Mouse (Mus musculus) layer of hippocampus, postnatal 25 days (tissue): Measurements from ENCODE around the gene Sorcs3. TPM values are rescaled to one million over a fixed set of nuclear protein-coding genes. Genes with fewer than 3 reads are reported as not detected.

Experiments
- DNase-seq, 2 experiments: peaks; one replicate each; pipeline ENCODE4 v3.0.0; 2022; ENCODE audit warnings: mixed read lengths in 2 of 2, low spot score in 1 of 2; ENCODE audit errors: extremely low spot score in 1 of 2
- total RNA-seq, 2 experiments: library from RNA; stranded (reverse); gene quantifications; 2 replicates each; pipeline ENCODE4 v1.2.3; 2021

Sorcs3 gene
- total RNA-seq: 10 to 100 TPM; 32.5 to 35.2 TPM

DNA sequence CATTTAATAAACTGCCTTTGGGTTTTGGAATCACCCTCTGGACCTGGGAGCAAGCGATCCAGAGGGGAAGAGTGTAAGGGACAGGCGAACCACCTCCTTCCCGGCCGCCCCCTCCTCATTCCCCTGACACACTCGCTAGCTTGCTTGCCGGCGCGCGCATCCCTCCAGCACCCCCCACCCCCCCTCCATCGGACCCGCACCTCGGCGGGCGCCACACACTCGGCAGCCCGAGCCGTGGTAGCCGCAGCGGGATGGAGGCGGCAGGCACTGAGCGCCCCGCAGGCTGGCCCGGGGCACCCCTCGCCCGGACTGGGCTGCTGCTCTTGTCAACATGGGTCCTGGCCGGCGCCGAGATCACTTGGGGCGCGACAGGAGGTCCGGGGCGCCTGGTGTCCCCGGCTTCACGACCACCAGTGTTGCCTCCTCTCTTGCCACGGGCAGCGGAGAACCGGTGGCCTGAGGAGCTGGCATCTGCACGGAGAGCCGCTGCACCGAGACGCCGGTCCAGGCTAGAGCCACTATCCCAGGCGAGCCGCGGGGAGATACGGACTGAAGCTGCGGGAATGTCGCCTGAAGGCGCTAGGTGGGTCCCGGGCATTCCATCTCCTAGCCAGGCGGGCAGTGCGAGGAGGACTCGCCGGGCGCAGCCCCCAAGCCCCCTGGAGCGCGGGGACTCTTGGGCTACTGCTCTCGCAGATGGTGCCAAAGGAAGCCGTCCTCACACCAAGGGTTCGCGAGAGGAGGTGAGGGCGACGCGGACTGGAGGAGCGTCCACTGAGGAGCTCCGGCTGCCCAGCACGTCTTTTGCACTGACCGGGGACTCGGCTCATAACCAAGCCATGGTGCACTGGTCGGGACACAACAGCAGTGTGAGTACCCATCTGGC lies at the start of gene Sorcs3:
Sorcs3 (plus strand) TSS at position 97 of the 886 bp plus-strand sequence.
- DNase-seq: peak; percentile 20 to 52

- no peak for DNase-seq
Observed at GRCm38 (mm10) chr19:48165341-48165740, 40.5 kb upstream of the Sorcs3 start.

DNA sequence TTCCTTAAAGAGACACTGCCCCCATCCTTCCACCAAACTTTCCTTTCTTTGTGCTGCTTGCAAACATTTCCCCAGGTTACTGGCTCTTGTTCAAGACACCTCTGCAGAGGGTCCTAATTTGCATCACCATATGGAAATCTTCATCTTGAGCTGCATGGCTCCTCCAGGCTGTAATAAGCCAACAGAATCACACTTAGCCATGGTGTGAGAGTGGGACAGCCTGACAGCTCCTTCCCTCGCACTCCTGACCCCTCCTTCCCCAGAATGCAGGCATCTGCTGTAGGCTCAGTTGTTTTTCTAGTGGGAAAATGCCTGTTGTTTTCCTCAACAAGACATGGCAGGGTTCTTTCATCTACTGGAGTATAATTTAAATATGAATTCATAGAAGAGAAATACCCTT lies 38.7 kb upstream of the Sorcs3 start:
- DNase-seq: no peak

DNA sequence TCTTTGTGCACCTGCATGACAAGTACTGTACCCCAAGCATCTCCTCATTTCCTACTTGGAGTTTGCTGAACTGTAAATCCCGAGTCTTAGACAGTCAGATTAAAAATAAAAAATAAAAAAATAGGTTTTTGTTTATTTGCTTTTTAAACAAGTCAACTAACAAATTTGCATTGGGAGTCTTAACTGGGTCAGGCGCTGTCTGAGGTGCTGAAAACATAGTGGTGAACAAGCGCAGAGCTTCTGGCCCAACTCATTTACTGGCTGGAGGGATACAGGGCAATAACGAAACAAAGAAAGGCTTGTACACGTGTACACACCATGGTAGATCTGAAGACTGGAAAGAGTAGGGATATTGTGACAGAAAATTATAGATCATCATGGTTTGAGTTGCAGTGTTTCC lies 37.5 kb upstream of the Sorcs3 start:
- no peak for DNase-seq

DNA sequence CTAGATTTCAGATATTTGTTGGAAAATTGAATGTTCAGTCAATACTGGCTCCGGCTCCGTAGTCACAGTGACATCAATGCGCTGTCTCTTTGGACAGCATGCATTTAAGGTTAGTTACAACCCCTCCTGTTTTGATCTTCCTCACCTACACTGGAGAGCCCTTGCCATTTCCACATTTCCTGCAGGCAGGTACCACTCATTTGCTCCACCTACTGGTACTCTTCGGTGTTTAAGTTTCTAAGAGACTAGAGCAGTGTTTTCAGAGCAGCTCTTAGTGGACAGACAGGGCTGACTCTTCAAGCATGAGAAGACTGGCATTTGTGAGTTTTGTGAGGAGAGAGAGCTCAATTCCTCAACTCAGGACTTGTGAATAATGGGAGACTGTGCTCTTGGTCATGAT lies 31.1 kb upstream of the Sorcs3 start:
- DNase-seq: no peak

GRCm38 (mm10) chr19:48203928-48204470 lies 1.8 kb upstream of the Sorcs3 start:
- peak; percentile 66 to 90 for DNase-seq

DNA sequence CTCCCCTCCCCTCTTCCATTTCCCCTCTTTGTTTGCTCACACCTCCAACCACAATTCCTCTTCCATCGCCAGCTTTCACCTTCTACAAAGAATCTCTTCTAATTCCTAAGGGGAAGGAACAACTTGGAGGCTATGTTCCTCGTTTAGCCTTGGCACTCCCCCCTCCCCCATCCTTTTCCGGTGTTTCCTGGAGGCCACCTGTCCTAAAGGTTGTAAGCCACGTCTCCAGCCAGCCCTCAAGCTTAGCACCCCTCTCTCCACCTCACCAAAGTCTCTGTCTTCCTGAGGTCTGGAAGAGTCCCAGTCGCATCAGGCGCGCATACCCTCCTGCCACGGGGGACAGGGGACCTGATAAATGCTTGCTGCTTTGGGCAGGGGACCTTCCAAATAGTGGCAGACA lies 1.3 kb upstream of the Sorcs3 start:
- DNase-seq: peak in 1 of 2 experiments; percentile 31

DNA sequence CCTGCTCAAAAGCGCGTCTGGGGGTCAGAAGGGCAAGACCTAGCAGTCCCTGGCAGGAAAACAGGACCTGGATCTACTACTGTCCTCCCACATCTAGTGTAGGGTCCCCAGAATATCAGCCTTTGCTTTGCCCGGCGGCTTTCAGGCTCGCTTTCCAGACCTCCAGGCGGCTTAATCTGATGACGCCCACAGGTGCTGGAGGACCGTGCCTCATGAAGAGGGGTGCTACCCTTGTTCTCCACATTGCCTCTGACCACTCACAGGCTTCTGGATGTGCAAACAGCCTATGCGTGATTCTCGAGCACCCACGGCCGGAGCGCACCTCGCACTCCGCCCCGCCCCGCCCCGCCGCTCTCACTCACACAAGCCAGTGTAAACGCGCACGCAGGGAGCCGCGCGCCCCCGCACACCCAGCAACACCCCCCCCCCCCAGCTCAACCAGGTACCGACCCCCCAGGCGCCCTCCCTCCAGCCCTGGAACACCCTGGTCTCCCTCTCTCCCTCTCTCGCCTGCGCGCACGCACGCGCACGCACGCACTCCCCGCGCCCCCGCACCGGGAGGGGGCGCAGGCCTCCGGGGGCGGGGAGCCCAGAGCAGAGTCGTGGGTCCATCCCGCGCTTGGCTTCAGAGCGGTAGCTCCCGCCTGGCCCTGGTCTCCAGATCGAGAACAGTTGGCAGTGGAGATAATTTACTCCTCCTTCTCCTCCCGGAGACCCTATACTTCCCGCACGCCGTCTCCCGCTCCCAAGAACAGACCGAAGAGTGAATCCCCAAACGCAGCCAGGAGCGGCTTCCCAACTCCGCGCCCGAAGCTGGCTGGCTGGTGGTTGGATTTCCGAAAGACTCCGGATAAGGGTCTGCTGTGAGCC lies 698 bp upstream of the Sorcs3 start:
- peak; percentile 28 to 41 for DNase-seq

DNA sequence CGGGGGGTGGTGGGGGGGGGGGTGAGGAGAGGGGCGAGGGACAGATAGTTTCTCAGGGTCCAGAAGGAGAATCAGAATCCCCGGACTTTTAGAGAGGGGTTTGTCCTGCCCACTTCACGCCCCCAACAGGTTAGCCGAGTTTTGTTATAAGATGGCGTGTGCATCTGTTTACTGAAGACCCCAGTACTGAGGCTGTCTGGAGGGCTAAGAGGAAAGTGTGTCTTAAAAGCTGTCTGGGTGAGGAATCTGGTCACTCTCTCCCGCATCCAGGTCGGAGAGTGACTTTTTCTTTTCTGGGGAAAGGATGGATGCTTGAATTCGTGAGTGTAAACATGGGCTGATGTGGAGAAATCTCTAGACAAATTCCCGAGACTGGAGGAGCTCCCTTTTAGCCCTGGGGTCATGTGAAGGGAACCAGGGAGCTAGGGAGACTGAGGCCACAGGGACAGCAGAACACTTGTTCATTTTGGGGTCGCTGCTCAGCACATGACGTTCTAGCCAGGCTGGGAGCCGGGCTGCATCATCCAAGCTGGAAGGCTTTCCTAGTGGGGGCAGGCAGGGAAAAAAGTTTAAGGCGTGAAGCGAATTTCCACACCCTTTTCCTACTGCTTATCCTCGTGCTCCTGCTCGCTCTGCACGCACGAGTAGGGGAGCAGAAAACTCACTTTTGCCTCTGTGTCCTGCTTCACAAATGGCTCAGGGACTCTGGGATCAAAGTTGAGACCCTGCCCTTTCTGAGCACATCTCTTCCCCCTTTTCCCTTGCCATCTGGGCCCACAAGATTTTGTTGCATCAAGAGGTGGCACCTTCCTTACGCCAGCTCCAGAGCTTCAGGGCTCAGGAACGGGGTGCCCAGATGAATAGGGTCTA lies 1.3 kb downstream of the Sorcs3 start:
- DNase-seq: no peak

DNA sequence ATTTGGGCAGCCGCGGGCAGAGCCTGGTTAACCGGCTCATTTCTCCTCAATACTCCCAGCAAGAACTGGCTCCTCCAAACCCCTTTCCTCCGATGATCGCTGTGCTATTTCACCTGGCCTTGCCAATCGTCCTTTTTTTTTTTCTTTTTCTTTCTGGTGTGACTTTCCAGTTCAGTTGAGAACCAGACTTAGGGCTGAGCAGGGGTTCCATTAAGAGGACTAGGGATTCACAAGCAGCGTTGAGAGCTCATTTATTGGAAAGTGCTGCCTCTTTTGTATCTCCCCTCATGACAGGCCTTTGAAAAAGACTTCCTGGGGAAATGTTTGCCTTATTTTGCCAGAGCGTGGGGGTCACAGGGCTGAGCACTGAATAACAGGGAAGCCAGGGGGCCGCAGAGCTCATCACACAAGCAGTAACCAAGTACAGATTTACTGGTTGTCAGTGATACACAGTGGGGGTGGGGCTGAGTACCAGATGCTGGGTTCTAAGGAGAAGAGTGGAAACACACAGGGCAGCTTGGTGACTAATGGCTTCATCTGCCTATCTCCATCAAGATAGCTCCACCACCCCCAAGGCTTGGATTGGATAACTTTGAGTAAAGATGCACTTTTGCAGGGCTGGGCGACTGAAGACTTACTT lies 2.0 kb downstream of the Sorcs3 start:
- peak; percentile 22 to 32 for DNase-seq

DNA sequence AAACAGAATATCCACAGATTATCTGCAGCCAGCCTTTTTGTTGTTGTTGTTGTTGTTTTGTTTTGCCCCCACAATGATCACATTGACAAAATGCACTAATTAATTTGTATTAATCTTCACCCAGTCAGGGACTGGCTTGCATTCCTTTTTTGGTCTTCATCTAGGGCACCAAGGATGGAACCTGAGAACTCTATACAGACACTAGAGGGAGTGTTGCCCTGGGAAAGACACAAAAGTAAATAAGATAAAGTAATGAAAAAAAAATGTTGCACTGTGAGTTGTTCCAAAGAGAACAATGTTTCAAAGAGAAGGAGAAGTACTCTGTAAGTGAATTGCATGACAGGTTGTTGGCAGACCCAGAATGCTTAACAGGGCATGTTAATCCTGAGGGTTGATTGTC lies 9.6 kb downstream of the Sorcs3 start:
- no peak for DNase-seq

DNA sequence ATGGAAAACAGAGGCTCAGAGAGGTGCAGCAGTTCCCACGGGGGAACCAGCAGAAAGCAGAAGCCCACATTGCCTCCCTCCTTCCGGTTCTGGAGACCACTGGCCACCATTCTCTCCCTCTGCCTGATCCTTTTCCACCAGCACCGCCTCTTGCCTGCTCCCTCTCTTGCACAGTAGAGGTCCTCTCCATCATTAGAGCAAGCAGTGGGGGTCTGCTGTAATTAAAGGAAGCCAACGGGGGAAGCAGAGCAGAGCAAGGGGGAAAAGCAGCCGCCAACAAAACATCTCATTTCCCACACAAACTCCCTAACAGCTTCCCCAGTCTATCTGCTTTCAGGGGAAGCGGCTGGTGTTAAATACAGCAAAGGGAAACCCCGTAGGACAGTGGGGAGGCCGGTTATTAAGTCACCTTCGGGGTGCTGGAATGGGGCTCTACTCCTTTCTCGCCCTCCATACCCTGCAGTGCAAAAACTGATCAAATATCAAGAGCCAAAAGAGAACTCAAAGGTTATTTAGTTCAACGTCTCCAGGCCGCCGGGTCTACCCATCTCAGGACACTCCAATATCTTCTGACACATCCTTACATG lies 32.1 kb downstream of the Sorcs3 start:
- no peak for DNase-seq

DNA sequence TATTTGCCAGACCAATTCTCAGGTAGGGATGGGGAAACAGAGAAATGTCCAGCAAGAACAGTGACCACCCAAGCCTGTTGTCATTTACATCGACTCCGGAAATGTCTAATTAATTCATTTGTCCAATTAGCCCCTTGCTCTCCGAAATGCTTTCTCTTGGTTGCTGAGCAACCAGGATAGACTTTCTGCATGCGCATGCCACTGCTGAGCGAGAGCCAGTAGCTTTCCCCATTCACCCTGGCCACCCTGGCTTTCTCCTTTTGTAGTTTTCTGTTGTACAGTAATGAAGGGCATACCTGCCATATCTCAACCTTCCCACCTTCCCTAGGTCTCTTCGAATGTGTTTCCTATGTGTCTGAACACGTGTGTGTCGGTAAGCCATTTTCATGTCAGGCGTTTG lies 32.6 kb downstream of the Sorcs3 start:
- no peak for DNase-seq

GRCm38 (mm10) chr19:48240960-48241359 lies 35.1 kb downstream of the Sorcs3 start:
- DNase-seq: no peak

GRCm38 (mm10) chr19:48244036-48244435 lies 38.2 kb downstream of the Sorcs3 start:
- DNase-seq: no peak

DNA sequence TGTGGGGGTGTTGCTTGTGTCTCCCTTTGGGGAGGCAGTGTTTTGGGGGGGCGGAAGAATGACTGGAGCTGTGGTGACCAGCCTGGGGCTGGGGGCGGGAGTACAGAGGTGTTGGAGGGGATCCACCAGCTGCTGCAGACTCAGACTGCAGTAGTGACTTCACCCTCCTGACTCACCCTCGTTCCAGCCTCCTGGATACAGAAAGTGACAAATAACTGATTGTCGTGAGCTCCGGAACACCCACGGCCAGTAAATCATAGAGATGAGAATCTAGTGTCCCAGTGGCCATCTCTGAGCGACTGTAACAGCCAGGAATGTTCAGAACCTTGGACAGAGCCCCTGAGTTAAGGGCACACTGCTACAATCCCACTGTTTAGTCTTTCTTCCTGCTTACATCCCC lies 53.4 kb downstream of the Sorcs3 start:
- no peak for DNase-seq

GRCm38 (mm10) chr19:48260671-48261070 lies 54.8 kb downstream of the Sorcs3 start:
- peak; percentile 43 to 46 for DNase-seq

DNA sequence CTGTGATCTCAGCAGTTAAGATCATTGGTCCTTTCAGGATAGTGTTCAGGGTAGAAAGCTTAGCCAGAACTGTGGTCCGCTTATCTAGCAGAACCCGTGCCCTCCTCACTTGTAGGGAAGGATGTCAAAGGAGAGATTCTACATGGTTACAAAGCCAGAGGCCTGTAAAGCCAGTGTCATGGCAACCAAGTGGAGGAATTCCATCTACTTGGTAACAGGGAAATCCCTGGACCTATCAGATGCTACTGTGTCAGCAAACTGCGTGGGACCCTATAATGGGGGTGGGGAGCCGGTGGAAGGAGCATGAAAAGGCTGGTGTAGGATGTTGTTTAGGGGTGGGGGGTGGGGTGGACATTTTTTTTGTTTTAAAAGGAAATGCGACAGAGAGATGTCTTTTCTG lies 57.9 kb downstream of the Sorcs3 start:
- no peak for DNase-seq

- no peak for DNase-seq
Observed at GRCm38 (mm10) chr19:48280273-48280672, 74.4 kb downstream of the Sorcs3 start.
